ENCODE assay signal across 18 mouse cellular contexts in genomic region chr15:102401278-102401677, GRCm38 (mm10). TPM values are rescaled to one million over a fixed set of nuclear protein-coding genes. Genes with fewer than 3 reads are reported as not detected.
DNase-seq lines count a peak whose midpoint lies in the region; ATAC-seq and TF ChIP-seq lines count a peak whose summit lies in the region.
"Had no signal": no experiment of that assay in that cellular context is flagged by ENCODE, and none has a peak within 500 bp of the region (broad histone marks: within the 10 kb centered on the region; RNA-seq: fewer than 3 reads in every experiment).

No protein-coding gene starts in this region.

- H3K27me3 ChIP-seq in heart, embryonic 12.5 days (replicated peaks) = no peaks in the 10 kb centered on the region
- no peaks in the 10 kb centered on the region for H3K27me3 ChIP-seq in limb, embryonic 10.5 days (ENCODE audit: low read depth, poor library complexity, severe bottlenecking)
- no peaks in the 10 kb centered on the region for H3K27me3 ChIP-seq in liver, embryonic 16.5 days (ENCODE audit: control insufficient read depth, insufficient read depth, low read depth, low read length)
- H3K27me3 ChIP-seq: neural tube, embryonic 13.5 days had no signal

- H3K4me2 ChIP-seq in heart, embryonic 12.5 days = no peak overlapping the region
- no peak overlapping the region for H3K4me2 ChIP-seq in liver, embryonic 16.5 days (ENCODE audit: low read depth, low read length)
- H3K4me2 ChIP-seq: neural tube, embryonic 13.5 days had no signal

- in situ Hi-C loops in ES-E14 (cut with MboI; ENCODE audit: low sequenced_read_pairs in 2 of 2, unreplicated experiment in 2 of 2) = no loop called here

- peak overlapping the region; percentile 36; the same call in 1 of the 2 replicates for H3K27ac ChIP-seq in heart, embryonic 12.5 days (ENCODE audit: poor library complexity, severe bottlenecking)
- H3K27ac ChIP-seq in ES-E14 (ENCODE audit: insufficient read depth, low read depth, low read length, poor library complexity, severe bottlenecking) = peak overlapping the region; percentile 99
- H3K27ac ChIP-seq in limb, embryonic 10.5 days = peak overlapping the region; percentile 86
- H3K27ac ChIP-seq in liver, embryonic 16.5 days (ENCODE audit: low read length) = peak overlapping the region; percentile 31; the same call in 1 of the 2 replicates
- H3K27ac ChIP-seq: neural tube, embryonic 13.5 days had no signal

- H3K4me1 ChIP-seq in heart, embryonic 12.5 days (replicated peaks) = peaks cover 23% of the 10 kb centered on the region
- peaks cover 9 to 17% of the 10 kb centered on the region in 2 experiments for H3K4me1 ChIP-seq in ES-E14 (ENCODE audit: control insufficient read depth in 2 of 2, insufficient read depth in 2 of 2, low read length in 2 of 2, poor library complexity in 1 of 2)
- peaks cover 37% of the 10 kb centered on the region for H3K4me1 ChIP-seq in limb, embryonic 10.5 days
- H3K4me1 ChIP-seq in liver, embryonic 16.5 days (ENCODE audit: control insufficient read depth, low read depth, low read length) = peaks cover 37% of the 10 kb centered on the region

- H3K4me3 ChIP-seq in heart, embryonic 12.5 days = no peak overlapping the region
- no peak overlapping the region for H3K4me3 ChIP-seq in ES-E14 (ENCODE audit: insufficient read depth in 1 of 2, low read depth in 1 of 2, low read length in 2 of 2, poor library complexity in 1 of 2, severe bottlenecking in 1 of 2)
- no peak overlapping the region for H3K4me3 ChIP-seq in limb, embryonic 10.5 days
- H3K4me3 ChIP-seq in liver, embryonic 16.5 days (ENCODE audit: low read depth, low read length) = no peak overlapping the region
- H3K4me3 ChIP-seq: neural tube, embryonic 13.5 days had no signal

- no peak for DNase-seq in heart, adult 8-10 months (ENCODE audit: low spot score)
- DNase-seq in ES-E14 (ENCODE audit: low read depth, low spot score) = no peak
- DNase-seq in limb, embryonic 10.5 days (ENCODE audit: low spot score) = no peak
- DNase-seq in ovary, postnatal 10 days (ENCODE audit: low spot score) = no peak
- no peak for DNase-seq in right cerebral cortex, postnatal 14 days
- DNase-seq: adrenal gland, postnatal 36 days; B cell, adult 2 months; cerebellum, postnatal 25 days; heart, postnatal 10 days; kidney, adult 11 months; kidney, postnatal 10 days; lung, adult 18-20 months had no signal

- H3K36me3 ChIP-seq in heart, embryonic 12.5 days = no peaks in the 10 kb centered on the region
- H3K36me3 ChIP-seq in ES-E14 (ENCODE audit: control insufficient read depth, insufficient read depth, low read length, poor library complexity, severe bottlenecking) = no peaks in the 10 kb centered on the region
- no peaks in the 10 kb centered on the region for H3K36me3 ChIP-seq in limb, embryonic 10.5 days
- H3K36me3 ChIP-seq in liver, embryonic 16.5 days (ENCODE audit: control insufficient read depth, insufficient read depth) = no peaks in the 10 kb centered on the region
- H3K36me3 ChIP-seq: neural tube, embryonic 13.5 days had no signal

- WGBS in heart, embryonic 12.5 days = 47% methylated on average over 2 of the region's 2 CpGs
- 92% methylated on average over 2 of the region's 2 CpGs for WGBS in limb, embryonic 10.5 days
- WGBS in liver, embryonic 16.5 days (ENCODE audit: insufficient replicate concordance) = 33% methylated on average over 2 of the region's 2 CpGs

- H3K9ac ChIP-seq in heart, embryonic 12.5 days = no peak overlapping the region
- H3K9ac ChIP-seq in ES-E14 (ENCODE audit: insufficient read depth, low read depth, low read length, poor library complexity, severe bottlenecking) = peak overlapping the region; percentile 22; the same call in 1 of the 2 replicates
- H3K9ac ChIP-seq in liver, embryonic 16.5 days (ENCODE audit: low read depth, low read length) = 0 out of 2 replicates have a peak overlapping the region, but pooled peaks have one; percentile 14
- H3K9ac ChIP-seq: neural tube, embryonic 13.5 days had no signal

- no peaks in the 10 kb centered on the region for H3K9me3 ChIP-seq in heart, embryonic 12.5 days (replicated peaks)
- no peaks in the 10 kb centered on the region for H3K9me3 ChIP-seq in ES-E14 (ENCODE audit: control insufficient read depth, insufficient read depth, low read depth, low read length)
- H3K9me3 ChIP-seq in limb, embryonic 10.5 days (replicated peaks) = no peaks in the 10 kb centered on the region
- H3K9me3 ChIP-seq in liver, embryonic 16.5 days (replicated peaks; ENCODE audit: control insufficient read depth, low read length) = no peaks in the 10 kb centered on the region
- H3K9me3 ChIP-seq: neural tube, embryonic 13.5 days had no signal

- no peak for ATAC-seq in heart, embryonic 12.5 days (ENCODE audit: insufficient number of reproducible peaks, low FRiP score)
- no peak for ATAC-seq in liver, embryonic 16.5 days (ENCODE audit: low read depth)
- ATAC-seq: hindbrain, embryonic 16.5 days had no signal

TF ChIP-seq in ES-E14, 5 proteins besides CTCF, POLR2A, EP300 and RAD21:
- TF ChIP-seq ZNF384 (IDR thresholded peaks at IDR 0.05; ENCODE audit: low read depth, low read length) (no peak), MAFK (IDR thresholded peaks at IDR 0.05; ENCODE audit: insufficient read depth, low read depth, low read length) (no peak), HCFC1 (IDR thresholded peaks at IDR 0.05; ENCODE audit: borderline replicate concordance, insufficient read depth, low read length) (no peak), CHD2 (IDR thresholded peaks at IDR 0.05; ENCODE audit: low read depth, low read length) (no peak), ZC3H11A (IDR thresholded peaks at IDR 0.05; ENCODE audit: borderline replicate concordance, low read depth, low read length) (no peak)

RNA-seq across cellular contexts. Expression of gene Sp1, which starts 4.7 kb away (rescaled TPM):
- 6.9 and 7.3 TPM in 2 replicates for polyA plus RNA-seq in heart, embryonic 12.5 days (2016; fragmentation: Nextera tagmentation; extraction: Ambion mirVana)
- total RNA-seq in heart, adult 8-10 months (2022) = 10 to 100 TPM; 31.8 to 43.8 (median 38.7) TPM
- 93.4 and 130 TPM in 2 replicates for total RNA-seq in ES-E14 (2012; rRNA removed)
- 9.1 and 9.8 TPM in 2 replicates for polyA plus RNA-seq in limb, embryonic 10.5 days (2016; fragmentation: Nextera tagmentation; extraction: Ambion mirVana)
- 3.7 TPM in 2 replicates for polyA plus RNA-seq in liver, embryonic 16.5 days (2015; fragmentation: Nextera tagmentation; extraction: Ambion mirVana)

RNA-seq across cellular contexts. Expression of gene Sp7, which starts 34.3 kb away (rescaled TPM):
- 0.34 and 0.58 TPM in 2 replicates for polyA plus RNA-seq in heart, embryonic 12.5 days (2016; fragmentation: Nextera tagmentation; extraction: Ambion mirVana)
- not detected for total RNA-seq in heart, adult 8-10 months (2022)
- total RNA-seq in ES-E14 (2012; rRNA removed) = 0.09 TPM in 1 of 2 replicates, not detected in the other
- polyA plus RNA-seq in limb, embryonic 10.5 days (2016; fragmentation: Nextera tagmentation; extraction: Ambion mirVana) = 1.6 and 1.8 TPM in 2 replicates
- 0.02 TPM in 1 of 2 replicates, not detected in the other for polyA plus RNA-seq in liver, embryonic 16.5 days (2015; fragmentation: Nextera tagmentation; extraction: Ambion mirVana)
- total RNA-seq: heart, postnatal 10 days; monocyte, adult 5-6 weeks had no signal

RNA-seq across cellular contexts. Expression of gene Amhr2, which starts 43.9 kb away (rescaled TPM):
- 0.38 and 0.71 TPM in 2 replicates for polyA plus RNA-seq in heart, embryonic 12.5 days (2016; fragmentation: Nextera tagmentation; extraction: Ambion mirVana)
- total RNA-seq in heart, adult 8-10 months (2022) = under 1 TPM; 0.19 to 1.00 (median 0.63) TPM
- 5.6 and 16.5 TPM in 2 replicates for total RNA-seq in ES-E14 (2012; rRNA removed)
- 0.15 TPM in 1 of 2 replicates, not detected in the other for polyA plus RNA-seq in limb, embryonic 10.5 days (2016; fragmentation: Nextera tagmentation; extraction: Ambion mirVana)
- polyA plus RNA-seq in liver, embryonic 16.5 days (2015; fragmentation: Nextera tagmentation; extraction: Ambion mirVana) = 0.04 and 0.07 TPM in 2 replicates
- polyA plus RNA-seq: embryonic facial prominence, embryonic 11.5 days had no signal

RNA-seq across cellular contexts. Expression of gene Aaas, which starts 50.7 kb away (rescaled TPM):
- 53.8 and 55.8 TPM in 2 replicates for polyA plus RNA-seq in heart, embryonic 12.5 days (2016; fragmentation: Nextera tagmentation; extraction: Ambion mirVana)
- total RNA-seq in heart, adult 8-10 months (2022) = 10 to 100 TPM in 3 of 4 experiments, 1 to 10 TPM in 1; 9.8 to 15.0 (median 12.5) TPM
- 69.2 and 86.0 TPM in 2 replicates for total RNA-seq in ES-E14 (2012; rRNA removed)
- polyA plus RNA-seq in limb, embryonic 10.5 days (2016; fragmentation: Nextera tagmentation; extraction: Ambion mirVana) = 150 and 163 TPM in 2 replicates
- polyA plus RNA-seq in liver, embryonic 16.5 days (2015; fragmentation: Nextera tagmentation; extraction: Ambion mirVana) = 39.3 and 42.4 TPM in 2 replicates

RNA-seq across cellular contexts. Expression of gene Prr13, which starts 57.5 kb away (rescaled TPM):
- polyA plus RNA-seq in heart, embryonic 12.5 days (2016; fragmentation: Nextera tagmentation; extraction: Ambion mirVana) = 116 and 119 TPM in 2 replicates
- 10 to 100 TPM; 18.7 to 25.3 (median 22.0) TPM for total RNA-seq in heart, adult 8-10 months (2022)
- total RNA-seq in ES-E14 (2012; rRNA removed) = 13.2 and 26.3 TPM in 2 replicates
- 57.6 and 60.5 TPM in 2 replicates for polyA plus RNA-seq in limb, embryonic 10.5 days (2016; fragmentation: Nextera tagmentation; extraction: Ambion mirVana)
- 120 and 139 TPM in 2 replicates for polyA plus RNA-seq in liver, embryonic 16.5 days (2015; fragmentation: Nextera tagmentation; extraction: Ambion mirVana)

Comparison
In these comparisons a context has a peak if more than half of its experiments do, and no peak if none do; other contexts are left out.
1. H3K27ac ChIP-seq: peak in every context shown above with its lines; median percentile 99 in ES-E14; 86 in limb, embryonic 10.5 days; 36 in heart, embryonic 12.5 days; 31 in liver, embryonic 16.5 days.